Mouse (Mus musculus) midbrain, embryonic 12.5 days (tissue): ENCODE results near the gene Zfp867. TPM values are rescaled to one million over a fixed set of nuclear protein-coding genes. Genes with fewer than 3 reads are reported as not detected.

Experiments used
- ATAC-seq: fragments of 200-750 bp; cut with Nextera tagmentation; 2 replicates; pipeline ENCODE4 v1.8.0; 2017; ENCODE audit warnings: low read depth, moderate TSS enrichment, moderate library complexity; ENCODE audit not compliant: low FRiP score
- H3K27ac ChIP-seq: fragments of 300-500 bp; sonication (generic); replicated peaks from 2 replicates; pipeline ENCODE4 v1.5.1; 2016; ENCODE audit warnings: mild to moderate bottlenecking
- H3K27me3 ChIP-seq: fragments of 300-500 bp; sonication (generic); 2 replicates; pipeline ENCODE4 v1.6.1; 2016; ENCODE audit warnings: mild to moderate bottlenecking
- H3K36me3 ChIP-seq: fragments of 300-500 bp; sonication (generic); 2 replicates; pipeline ENCODE4 v1.6.1; 2016
- H3K4me1 ChIP-seq: fragments of 300-500 bp; sonication (generic); 2 replicates; pipeline ENCODE4 v1.6.1; 2016
- H3K4me2 ChIP-seq: fragments of 300-500 bp; sonication (generic); replicated peaks from 2 replicates; pipeline ENCODE4 v1.6.1; 2016; ENCODE audit warnings: mild to moderate bottlenecking, moderate library complexity
- H3K4me3 ChIP-seq: fragments of 300-500 bp; sonication (generic); 2 replicates; pipeline ENCODE4 v1.5.1; 2016; ENCODE audit warnings: mild to moderate bottlenecking
- H3K9ac ChIP-seq: fragments of 300-500 bp; sonication (generic); replicated peaks from 2 replicates; pipeline ENCODE4 v1.6.1; 2016; ENCODE audit warnings: mild to moderate bottlenecking, moderate library complexity
- H3K9me3 ChIP-seq: fragments of 300-500 bp; sonication (generic); 2 replicates; pipeline ENCODE4 v1.6.1; 2016; ENCODE audit warnings: mild to moderate bottlenecking
- WGBS: fragments of 180-500 bp; shearing (Covaris S2); methylation state at CpG from one replicate; pipeline ENCODE4 v1.1.7; 2016; 5-methylcytosine and 5-hydroxymethylcytosine counted together
- polyA plus RNA-seq: library from polyadenylated mRNA; unstranded; fragments of >200 nt; fragmentation: Nextera tagmentation; extraction: Ambion mirVana; gene quantifications from 2 replicates; pipeline ENCODE4 v1.2.1, GENCODE M21; 2016

Gene Zfp867
- polyA plus RNA-seq, 1 experiment from 2014 or later = 12.0 TPM

- H3K4me1 ChIP-seq = peaks cover 13% of the 10 kb centered on the region
- H3K4me2 ChIP-seq = no peak overlapping the region
- no peaks in the 10 kb centered on the region for H3K9me3 ChIP-seq
- WGBS = 94% methylated on average over 5 of the region's 5 CpGs
- H3K36me3 ChIP-seq = peaks cover 71% of the 10 kb centered on the region
- no peak for ATAC-seq
- H3K27ac ChIP-seq = no peak overlapping the region
- no peaks in the 10 kb centered on the region for H3K27me3 ChIP-seq
- H3K4me3 ChIP-seq = no peak overlapping the region
- H3K9ac ChIP-seq = no peak overlapping the region
Measured at GRCm38 (mm10) chr11:59501978-59502700, 29.9 kb upstream of the Zfp867 start.

DNA sequence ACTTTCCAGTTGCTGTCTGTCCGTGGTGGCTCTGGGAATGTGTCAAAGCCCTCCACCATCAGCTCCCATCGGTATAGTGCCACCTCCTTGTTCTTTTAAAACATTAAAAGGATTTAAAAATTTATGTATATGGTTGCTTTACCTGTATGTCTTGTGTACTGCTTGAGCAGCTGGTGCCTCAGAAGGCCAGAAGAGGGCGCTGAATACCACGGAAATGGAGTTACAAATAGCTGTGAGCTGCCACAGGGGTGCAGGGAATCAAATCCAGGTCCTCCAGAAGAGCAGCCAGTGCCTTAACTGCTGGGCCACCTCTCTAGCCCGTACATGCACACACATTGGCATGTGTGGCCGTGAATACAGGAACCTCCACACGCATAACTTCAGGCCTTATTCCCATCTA, 25.5 kb upstream of the Zfp867 start:
- no peak overlapping the region for H3K4me2 ChIP-seq
- no peak overlapping the region for H3K27ac ChIP-seq
- H3K4me3 ChIP-seq = no peak overlapping the region
- no peak for ATAC-seq
- H3K36me3 ChIP-seq = peaks cover 94% of the 10 kb centered on the region
- no peaks in the 10 kb centered on the region for H3K27me3 ChIP-seq
- no peak overlapping the region for H3K9ac ChIP-seq
- no peaks in the 10 kb centered on the region for H3K9me3 ChIP-seq
- H3K4me1 ChIP-seq = no peaks in the 10 kb centered on the region
- WGBS = 94% methylated on average over 7 of the region's 7 CpGs

DNA sequence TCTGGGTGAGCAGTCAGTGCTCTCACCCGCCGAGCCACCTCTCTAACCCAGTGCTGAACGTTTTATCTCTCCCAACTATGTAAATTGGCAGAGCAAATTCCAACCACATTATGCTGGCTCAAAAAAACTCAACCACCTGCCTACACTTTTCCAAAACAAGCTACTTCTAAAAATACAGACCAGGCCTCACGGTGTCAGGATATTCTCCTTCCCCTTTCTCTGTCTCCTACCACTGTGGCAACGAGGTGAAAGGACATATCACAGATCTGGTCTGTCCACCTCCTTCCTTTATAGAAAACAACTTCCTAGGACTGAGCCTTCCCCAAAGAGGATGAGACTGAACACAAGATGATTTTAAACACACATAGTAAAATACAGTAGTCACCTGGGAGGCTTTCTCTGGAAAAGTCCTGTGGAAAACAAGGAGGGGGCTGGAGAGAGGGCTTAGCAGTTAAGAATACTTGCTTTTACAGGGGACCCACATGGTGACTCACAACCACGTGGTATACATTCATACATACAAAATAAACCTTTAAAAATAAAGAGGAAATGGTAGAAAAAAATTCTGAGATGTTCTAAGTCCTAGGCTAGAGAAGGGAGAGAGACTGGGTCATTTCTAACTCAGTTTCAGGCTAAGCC, 24.5 kb upstream of the Zfp867 start:
- H3K4me1 ChIP-seq = no peaks in the 10 kb centered on the region
- H3K4me3 ChIP-seq = no peak overlapping the region
- no peaks in the 10 kb centered on the region for H3K27me3 ChIP-seq
- ATAC-seq = no peak
- H3K4me2 ChIP-seq = no peak overlapping the region
- H3K9me3 ChIP-seq = no peaks in the 10 kb centered on the region
- 91% methylated on average over 6 of the region's 6 CpGs for WGBS
- H3K9ac ChIP-seq = no peak overlapping the region
- no peak overlapping the region for H3K27ac ChIP-seq
- peaks cover 94% of the 10 kb centered on the region for H3K36me3 ChIP-seq

DNA sequence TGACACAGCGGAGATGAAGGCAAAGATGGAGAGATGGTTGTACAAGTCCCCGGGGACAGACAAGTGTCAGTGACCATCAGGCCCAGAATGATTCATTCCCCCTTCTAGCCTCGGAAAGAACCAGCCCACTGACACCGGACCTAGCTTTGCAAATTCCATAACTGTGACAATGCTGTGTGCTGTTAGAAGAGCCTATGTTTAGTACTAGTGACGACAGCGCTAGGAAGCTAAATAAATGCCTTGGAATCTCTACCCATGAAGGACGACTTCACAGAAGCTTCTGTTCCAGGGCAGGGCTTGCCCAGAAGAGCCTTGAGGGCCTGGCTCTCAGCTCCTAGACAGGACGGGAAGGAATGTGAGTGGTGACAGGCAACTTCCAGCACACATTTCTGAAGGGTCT, 13.9 kb upstream of the Zfp867 start:
- Histone ChIP-seq H3K27me3 (no peaks in the 10 kb centered on the region), H3K4me2 (no peak overlapping the region), H3K4me3 (no peak overlapping the region), H3K9me3 (no peaks in the 10 kb centered on the region), H3K9ac (no peak overlapping the region), H3K36me3 (peaks cover 64% of the 10 kb centered on the region), H3K4me1 (no peaks in the 10 kb centered on the region), H3K27ac (no peak overlapping the region)
- 88% methylated on average over 8 of the region's 8 CpGs for WGBS
- no peak for ATAC-seq

DNA sequence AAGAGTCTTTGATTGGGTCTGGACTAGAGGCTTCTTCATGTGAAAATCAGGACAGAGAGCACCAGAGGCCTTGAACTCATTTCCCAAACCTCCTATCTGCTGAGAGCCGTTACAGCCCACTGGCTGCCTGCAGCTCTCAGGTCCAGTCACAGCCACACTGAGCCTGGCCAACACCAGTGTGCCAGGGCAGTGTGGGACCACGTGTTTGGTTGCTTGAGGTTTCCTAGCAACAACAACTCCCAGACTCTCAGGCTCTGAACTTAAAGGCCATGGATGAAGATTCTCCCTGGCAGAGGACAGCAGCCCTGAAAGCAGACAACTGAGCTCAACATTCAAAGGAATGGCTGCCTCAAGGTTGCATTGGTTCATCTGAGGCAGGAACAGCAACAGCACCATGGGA, 13.4 kb upstream of the Zfp867 start:
- peaks cover 58% of the 10 kb centered on the region for H3K36me3 ChIP-seq
- H3K4me1 ChIP-seq = no peaks in the 10 kb centered on the region
- no peak for ATAC-seq

DNA sequence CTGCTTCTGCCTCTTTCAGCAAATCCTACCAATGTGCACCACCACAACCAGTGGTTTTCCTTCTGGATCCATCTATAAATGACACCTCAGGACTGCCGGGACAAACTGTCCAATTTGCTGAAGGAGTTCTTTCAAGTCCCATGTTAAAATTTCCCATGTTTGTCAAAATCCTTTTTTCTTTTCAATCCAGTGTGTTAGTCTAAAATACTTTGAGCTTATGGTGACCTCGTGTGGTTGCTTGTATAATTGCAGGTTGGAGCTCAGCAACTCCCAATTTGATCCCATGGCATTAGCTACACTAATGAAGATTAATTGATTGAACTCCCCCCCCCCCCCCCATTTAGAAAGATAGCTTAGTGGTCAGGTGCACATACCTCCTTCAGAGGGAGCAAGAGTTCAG, 10.9 kb upstream of the Zfp867 start:
- H3K27ac ChIP-seq = no peak overlapping the region
- H3K9me3 ChIP-seq = no peaks in the 10 kb centered on the region
- H3K9ac ChIP-seq = no peak overlapping the region
- no peaks in the 10 kb centered on the region for H3K27me3 ChIP-seq
- no peaks in the 10 kb centered on the region for H3K4me1 ChIP-seq
- ATAC-seq = no peak
- 11% methylated on average over 2 of the region's 2 CpGs for WGBS
- H3K36me3 ChIP-seq = peaks cover 34% of the 10 kb centered on the region
- no peak overlapping the region for H3K4me2 ChIP-seq
- no peak overlapping the region for H3K4me3 ChIP-seq

More for the DNA sequence above, 13.4 kb upstream of the Zfp867 start:
- Histone ChIP-seq H3K27me3 (no peaks in the 10 kb centered on the region), H3K4me2 (no peak overlapping the region), H3K9me3 (no peaks in the 10 kb centered on the region), H3K9ac (no peak overlapping the region), H3K27ac (no peak overlapping the region), H3K4me3 (no peak overlapping the region)
- 59% methylated on average over 2 of the region's 2 CpGs for WGBS

GRCm38 (mm10) chr11:59477240-59477639, 5.0 kb upstream of the Zfp867 start:
- no peaks in the 10 kb centered on the region for H3K36me3 ChIP-seq
- H3K4me2 ChIP-seq = no peak overlapping the region
- H3K9me3 ChIP-seq = no peaks in the 10 kb centered on the region
- H3K9ac ChIP-seq = no peak overlapping the region
- no peak overlapping the region for H3K4me3 ChIP-seq
- no peaks in the 10 kb centered on the region for H3K4me1 ChIP-seq
- ATAC-seq = no peak
- H3K27ac ChIP-seq = no peak overlapping the region
- WGBS = 68% methylated on average over 6 of the region's 6 CpGs
- no peaks in the 10 kb centered on the region for H3K27me3 ChIP-seq

DNA sequence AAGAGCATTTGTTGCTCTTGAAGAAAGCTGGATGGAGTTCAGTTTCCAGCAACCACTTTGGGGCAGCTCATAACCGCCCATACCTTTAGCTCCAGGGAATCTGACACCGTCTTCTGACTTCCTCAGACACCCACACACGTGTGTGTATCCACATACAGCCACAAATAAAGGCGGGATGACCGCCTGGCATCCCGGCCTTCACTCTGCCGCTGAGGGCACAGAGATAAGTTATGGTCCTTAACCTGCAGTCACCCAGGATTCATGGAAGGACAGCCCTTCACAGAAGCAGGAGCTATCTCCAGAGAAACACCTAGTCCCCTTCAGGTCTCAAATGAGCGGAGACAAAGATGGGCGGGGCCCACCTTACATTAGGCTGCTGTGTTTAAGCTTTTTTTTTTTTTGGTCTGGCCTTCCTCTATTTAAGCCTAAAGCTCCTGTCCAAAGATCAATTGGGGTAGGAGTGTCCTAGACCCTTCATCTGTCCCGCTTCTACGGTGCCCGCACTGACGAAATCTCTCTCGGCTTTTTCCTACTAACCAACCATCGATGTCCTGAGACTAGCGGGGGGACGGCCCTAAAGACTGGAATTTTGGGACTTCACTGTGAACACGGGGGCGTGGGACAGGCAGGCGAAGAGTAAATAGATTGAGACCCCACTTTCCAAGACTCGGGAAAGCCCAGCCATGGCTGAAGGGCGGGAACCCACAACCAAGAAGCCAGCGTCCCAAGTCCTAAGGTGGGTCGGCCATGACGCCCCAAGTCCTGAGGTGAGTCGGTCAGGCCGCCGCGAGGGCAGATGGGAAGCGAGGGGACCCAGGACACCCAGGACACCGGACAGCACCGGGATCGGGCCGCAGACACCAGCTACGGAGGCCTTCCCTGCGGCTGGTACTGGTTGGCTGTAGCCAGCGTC, 605 bp downstream of the Zfp867 start:
- peak; percentile 85 for ATAC-seq
- Histone ChIP-seq H3K9ac (peak overlapping the region; percentile 70), H3K27me3 (no peaks in the 10 kb centered on the region), H3K4me1 (peaks cover 9% of the 10 kb centered on the region), H3K4me3 (peak overlapping the region; percentile 76), H3K36me3 (peaks cover 6% of the 10 kb centered on the region; the same call in 1 of the 2 replicates), H3K4me2 (peak overlapping the region; percentile 76), H3K27ac (peak overlapping the region; percentile 78), H3K9me3 (no peaks in the 10 kb centered on the region)
- WGBS = 8% methylated on average over 37 of the region's 37 CpGs

DNA sequence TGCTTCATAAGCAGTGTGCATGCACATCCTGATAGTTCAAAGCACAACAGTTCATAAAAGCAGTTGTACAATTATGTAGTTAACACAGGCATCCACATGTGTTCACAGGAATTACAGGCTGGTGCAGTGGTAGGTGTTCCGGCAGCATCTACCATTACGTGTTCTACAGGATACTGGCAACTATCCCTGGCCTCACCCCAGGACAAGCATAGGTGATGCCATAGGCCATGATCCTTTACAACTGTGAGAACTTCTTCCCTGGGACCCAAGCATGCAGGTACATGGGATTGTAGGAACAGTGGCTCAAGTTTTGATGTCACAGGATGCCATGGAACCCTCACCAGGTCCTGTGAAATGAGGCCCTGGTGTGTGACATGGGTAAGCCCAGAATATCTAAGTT, 11.8 kb downstream of the Zfp867 start:
- no peak for ATAC-seq

GRCm38 (mm10) chr11:59458973-59459372, 13.3 kb downstream of the Zfp867 start:
- no peak overlapping the region for H3K27ac ChIP-seq
- H3K4me3 ChIP-seq = no peak overlapping the region
- peaks cover 71% of the 10 kb centered on the region for H3K36me3 ChIP-seq
- H3K4me1 ChIP-seq = no peaks in the 10 kb centered on the region
- ATAC-seq = no peak
- 64% methylated on average over 5 of the region's 5 CpGs for WGBS
- no peak overlapping the region for H3K4me2 ChIP-seq
- H3K9me3 ChIP-seq = peaks cover 21% of the 10 kb centered on the region
- no peaks in the 10 kb centered on the region for H3K27me3 ChIP-seq
- H3K9ac ChIP-seq = no peak overlapping the region

More for the DNA sequence above, 11.8 kb downstream of the Zfp867 start:
- no peak overlapping the region for H3K4me3 ChIP-seq
- peaks cover 69% of the 10 kb centered on the region for H3K36me3 ChIP-seq
- H3K27me3 ChIP-seq = no peaks in the 10 kb centered on the region
- no peak overlapping the region for H3K9ac ChIP-seq
- H3K9me3 ChIP-seq = peaks cover 24% of the 10 kb centered on the region
- no peaks in the 10 kb centered on the region for H3K4me1 ChIP-seq
- H3K27ac ChIP-seq = no peak overlapping the region
- WGBS = 97% methylated on average over 2 of the region's 2 CpGs
- no peak overlapping the region for H3K4me2 ChIP-seq

GRCm38 (mm10) chr11:59456891-59457290, 15.4 kb downstream of the Zfp867 start:
- H3K4me1 ChIP-seq = no peaks in the 10 kb centered on the region
- ATAC-seq = no peak

GRCm38 (mm10) chr11:59456346-59456745, 15.9 kb downstream of the Zfp867 start:
- Histone ChIP-seq H3K4me2 (no peak overlapping the region), H3K36me3 (peaks cover 58% of the 10 kb centered on the region), H3K27me3 (no peaks in the 10 kb centered on the region), H3K4me1 (peaks cover 1% of the 10 kb centered on the region; the same call in 1 of the 2 replicates), H3K9ac (no peak overlapping the region), H3K27ac (no peak overlapping the region), H3K9me3 (peaks cover under 1% of the 10 kb centered on the region; the same call in 1 of the 2 replicates), H3K4me3 (no peak overlapping the region)
- WGBS = 87% methylated on average over 2 of the region's 2 CpGs
- no peak for ATAC-seq

More at GRCm38 (mm10) chr11:59456891-59457290, 15.4 kb downstream of the Zfp867 start:
- Histone ChIP-seq H3K27me3 (no peaks in the 10 kb centered on the region), H3K4me3 (no peak overlapping the region), H3K36me3 (peaks cover 62% of the 10 kb centered on the region), H3K9me3 (peaks cover 2% of the 10 kb centered on the region; the same call in 1 of the 2 replicates), H3K4me2 (no peak overlapping the region), H3K27ac (no peak overlapping the region), H3K9ac (no peak overlapping the region)
- WGBS = 92% methylated on average over 2 of the region's 2 CpGs
